In the genomic region with DNA sequence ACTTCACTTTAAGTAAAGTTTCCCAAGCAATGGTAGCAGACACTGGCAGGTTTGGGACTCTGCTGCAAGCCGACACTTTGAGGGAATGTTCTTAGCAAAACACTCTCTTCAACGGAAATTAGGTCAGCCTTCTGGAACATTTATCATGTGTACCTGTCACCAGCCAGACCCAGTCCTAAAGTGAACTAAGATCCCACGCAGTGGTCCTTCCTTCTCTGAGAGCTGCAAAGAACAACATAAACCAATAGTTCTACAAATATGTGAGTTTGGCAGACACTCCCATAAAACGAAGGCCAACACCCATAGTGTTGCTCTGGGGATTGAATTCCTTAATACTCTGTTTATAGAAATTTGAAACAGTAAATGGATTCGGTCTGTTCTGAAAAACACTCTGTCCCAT, we compare ENCODE assay signal across 11 mouse cellular contexts.
DNase-seq lines count a peak whose midpoint lies in the region; ATAC-seq lines count a peak whose summit lies in the region.
"Had no signal": no experiment of that assay in that cellular context is flagged by ENCODE, and none has a peak within 500 bp of the region (broad histone marks: within the 10 kb centered on the region; RNA-seq: fewer than 3 reads in every experiment).

No protein-coding gene starts in this region.

- H3K27ac ChIP-seq in kidney, embryonic 16.5 days (ENCODE audit: low read length), result 0 out of 2 replicates have a peak overlapping the region, but pooled peaks have one; percentile 5
- H3K27ac ChIP-seq: embryonic facial prominence, embryonic 12.5 days; limb, embryonic 15.5 days; midbrain, embryonic 13.5 days had no signal

- no peak overlapping the region for H3K4me3 ChIP-seq in kidney, embryonic 16.5 days (ENCODE audit: low read length)
- H3K4me3 ChIP-seq: embryonic facial prominence, embryonic 12.5 days; limb, embryonic 15.5 days; midbrain, embryonic 13.5 days had no signal

- H3K27me3 ChIP-seq in kidney, embryonic 16.5 days (ENCODE audit: insufficient read depth, low read length), result no peaks in the 10 kb centered on the region
- H3K27me3 ChIP-seq: embryonic facial prominence, embryonic 12.5 days; limb, embryonic 15.5 days had no signal

- no peak overlapping the region for H3K9ac ChIP-seq in kidney, embryonic 16.5 days (replicated peaks; ENCODE audit: low read length)
- H3K9ac ChIP-seq: embryonic facial prominence, embryonic 12.5 days; limb, embryonic 15.5 days; midbrain, embryonic 13.5 days had no signal

- H3K4me2 ChIP-seq in kidney, embryonic 16.5 days (replicated peaks; ENCODE audit: low read depth, low read length), result no peak overlapping the region
- H3K4me2 ChIP-seq: embryonic facial prominence, embryonic 12.5 days; limb, embryonic 15.5 days; midbrain, embryonic 13.5 days had no signal

- peaks cover 27% of the 10 kb centered on the region for H3K4me1 ChIP-seq in kidney, embryonic 16.5 days (ENCODE audit: insufficient read depth, low read length)

- peak; percentile 67; the same call in 1 of the 2 replicates for ATAC-seq in kidney, embryonic 16.5 days (ENCODE audit: low FRiP score, low TSS enrichment)
- ATAC-seq: intestine, postnatal 0 days; midbrain, embryonic 13.5 days had no signal

- DNase-seq in testis, postnatal 14 days (ENCODE audit: low spot score), result peak; percentile 30
- DNase-seq in testis, postnatal 10 days (ENCODE audit: low spot score), result no peak
- DNase-seq in heart, adult 8-10 months (ENCODE audit: low spot score), result peak; percentile 69
- DNase-seq in yolk sac, embryonic 10.5 days (ENCODE audit: low spot score), result peak; percentile 31
- DNase-seq in cerebellum, adult 18-20 months, result no peak
- DNase-seq in cerebellum, adult 9-11 months, result no peak

- 19% methylated on average over 5 of the region's 5 CpGs for WGBS in kidney, embryonic 16.5 days

- no peaks in the 10 kb centered on the region for H3K9me3 ChIP-seq in kidney, embryonic 16.5 days (ENCODE audit: low read length)
- H3K9me3 ChIP-seq: embryonic facial prominence, embryonic 12.5 days; limb, embryonic 15.5 days; midbrain, embryonic 13.5 days had no signal

- no peaks in the 10 kb centered on the region for H3K36me3 ChIP-seq in kidney, embryonic 16.5 days (ENCODE audit: insufficient read depth, low read length)
- H3K36me3 ChIP-seq: embryonic facial prominence, embryonic 12.5 days; midbrain, embryonic 13.5 days had no signal

Comparison
In these comparisons a context has a peak if more than half of its experiments do, and no peak if none do; other contexts are left out.
1. DNase-seq: peak in testis, postnatal 14 days (single experiment), heart, adult 8-10 months (single experiment) and yolk sac, embryonic 10.5 days (single experiment); none in testis, postnatal 10 days (single experiment), cerebellum, adult 18-20 months (0 of 2) and cerebellum, adult 9-11 months (single experiment).